Mouse (Mus musculus): ENCODE data around the gene Slc2a3.

GRCm38 (mm10) chr6:122755913-122756312 is 45.5 kb downstream of the Slc2a3 start:
- TF ChIP-seq GATA1 (IDR thresholded peaks at IDR 0.05; ENCODE audit: borderline replicate concordance, low read length) (no peak), FLI1 (IDR thresholded peaks at IDR 0.05; ENCODE audit: low read length) (no peak)

Data from megakaryocyte, embryonic 14.5 days (primary cell).